Mouse (Mus musculus) liver, embryonic 13.5 days (tissue): Measurements from ENCODE around the gene Adgrg5. TPM values are rescaled to one million over a fixed set of nuclear protein-coding genes. Genes with fewer than 3 reads are reported as not detected.
A peak's percentile ranks its signal among the peaks of the same experiment; 100 is the strongest.

Source experiments
- ATAC-seq: fragments of 200-750 bp; cut with Nextera tagmentation; 2 replicates; pipeline ENCODE4 v1.8.0; 2017; ENCODE audit warnings: low read depth, mild to moderate bottlenecking, moderate number of reproducible peaks, moderate library complexity
- DNase-seq: peaks from one replicate; pipeline ENCODE4 v3.0.0; 2022
- H3K27ac ChIP-seq: fragments of 300-500 bp; sonication (generic); 2 replicates; pipeline ENCODE4 v1.5.1; 2015; ENCODE audit warnings: moderate library complexity, mild to moderate bottlenecking, inconsistent platforms
- H3K27me3 ChIP-seq: fragments of 300-500 bp; sonication (generic); 2 replicates; pipeline ENCODE4 v1.6.1; 2015; ENCODE audit warnings: mild to moderate bottlenecking, inconsistent platforms
- H3K36me3 ChIP-seq: fragments of 300-500 bp; sonication (generic); 2 replicates; pipeline ENCODE4 v1.6.1; 2015; ENCODE audit warnings: mild to moderate bottlenecking, inconsistent platforms
- H3K4me1 ChIP-seq: fragments of 300-500 bp; sonication (generic); replicated peaks from 2 replicates; pipeline ENCODE4 v1.6.1; 2015; ENCODE audit warnings: inconsistent platforms
- H3K4me2 ChIP-seq: fragments of 300-500 bp; sonication (generic); 2 replicates; pipeline ENCODE4 v1.6.1; 2015; ENCODE audit warnings: inconsistent platforms, mild to moderate bottlenecking, moderate library complexity
- H3K4me3 ChIP-seq: fragments of 300-500 bp; sonication (generic); replicated peaks from 2 replicates; pipeline ENCODE4 v1.5.1; 2015; ENCODE audit warnings: mild to moderate bottlenecking, inconsistent platforms
- H3K9ac ChIP-seq: fragments of 300-500 bp; sonication (generic); 2 replicates; pipeline ENCODE4 v1.6.1; 2015; ENCODE audit warnings: mild to moderate bottlenecking, inconsistent platforms
- H3K9me3 ChIP-seq: fragments of 300-500 bp; sonication (generic); replicated peaks from 2 replicates; pipeline ENCODE4 v1.6.1; 2016; ENCODE audit warnings: inconsistent platforms
- WGBS: fragments of 180-500 bp; shearing (Covaris S2); methylation state at CpG from one replicate; pipeline ENCODE4 v1.1.7; 2015; ENCODE audit not compliant: insufficient replicate concordance; 5-methylcytosine and 5-hydroxymethylcytosine counted together
- polyA plus RNA-seq: library from polyadenylated mRNA; unstranded; fragments of >200 nt; fragmentation: Nextera tagmentation; extraction: Ambion mirVana; gene quantifications from 2 replicates; pipeline ENCODE4 v1.2.1, GENCODE M21; 2015

The Adgrg5 gene
- polyA plus RNA-seq, 1 experiment from 2014 or later = 0.43 TPM

DNA sequence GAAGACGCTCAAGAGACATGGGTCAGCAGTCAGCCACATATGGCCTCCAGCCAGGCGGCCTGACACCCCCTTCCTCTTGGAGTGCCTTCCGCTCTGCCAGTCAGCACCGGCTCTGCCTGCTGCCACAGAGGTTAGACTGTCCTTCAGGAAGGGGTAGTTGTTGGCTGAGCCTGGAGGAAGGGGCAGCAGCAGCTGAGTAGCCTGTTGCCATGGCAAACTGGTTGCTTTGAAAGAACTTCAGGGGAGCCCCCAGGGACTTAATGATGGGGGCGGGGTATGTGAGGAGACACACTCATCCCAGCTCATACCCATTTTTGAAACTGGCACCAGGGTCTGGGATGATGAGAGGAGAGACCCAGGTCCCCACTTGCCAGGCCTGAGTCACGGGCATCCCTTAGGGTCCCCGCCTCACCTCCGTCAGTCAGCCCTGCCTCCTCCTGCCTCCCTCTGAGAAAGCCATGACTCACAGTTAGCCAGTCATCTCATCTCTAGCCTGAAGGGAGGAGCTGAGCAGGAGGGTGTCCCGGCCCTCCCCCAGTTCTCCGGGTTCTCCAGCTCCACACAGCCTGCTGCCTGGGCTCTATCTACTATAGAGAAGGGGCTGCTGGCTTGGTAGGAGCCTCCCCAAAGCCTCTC lies 60.5 kb downstream of the Adgrg5 start:
- peak overlapping the region; percentile 95 for H3K9ac ChIP-seq
- H3K36me3 ChIP-seq = peaks cover 19% of the 10 kb centered on the region; the same call in 1 of the 2 replicates
- H3K27ac ChIP-seq = peak overlapping the region; percentile 98
- H3K4me3 ChIP-seq = peak overlapping the region; percentile 82
- peak overlapping the region; percentile 95 for H3K4me2 ChIP-seq
- 16% methylated on average over 10 of the region's 10 CpGs for WGBS
- DNase-seq (peak; percentile 85), ATAC-seq (peak; percentile 88)
- H3K27me3 ChIP-seq = no peaks in the 10 kb centered on the region
- H3K9me3 ChIP-seq = no peaks in the 10 kb centered on the region
- peaks cover 96% of the 10 kb centered on the region for H3K4me1 ChIP-seq

DNA sequence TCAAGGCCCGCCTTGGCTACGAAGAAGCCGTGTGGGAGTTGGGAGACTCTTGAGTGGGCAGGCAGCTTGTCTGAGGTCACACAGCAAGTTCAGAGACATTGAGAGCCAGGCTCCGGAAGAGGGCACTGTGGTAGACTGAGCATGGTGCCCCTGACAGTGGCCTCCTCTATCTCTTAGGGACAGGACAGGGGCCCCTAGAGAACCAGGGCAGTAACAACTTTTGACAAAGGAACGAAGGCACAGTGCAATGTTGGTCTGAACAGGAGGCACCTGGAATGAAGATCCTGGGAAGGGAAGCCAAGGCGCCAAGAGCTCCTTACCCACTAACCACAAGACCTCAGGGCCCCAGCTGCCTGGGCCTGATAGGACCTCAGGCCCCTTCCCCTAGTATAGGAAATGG lies 61.5 kb downstream of the Adgrg5 start:
- H3K4me2 ChIP-seq = peak overlapping the region; percentile 95
- H3K27me3 ChIP-seq = no peaks in the 10 kb centered on the region
- 15% methylated on average over 6 of the region's 6 CpGs for WGBS
- H3K4me3 ChIP-seq = peak overlapping the region; percentile 82
- peak overlapping the region; percentile 95 for H3K9ac ChIP-seq
- ATAC-seq = peak; percentile 79
- H3K27ac ChIP-seq = peak overlapping the region; percentile 98
- no peaks in the 10 kb centered on the region for H3K9me3 ChIP-seq
- peaks cover 96% of the 10 kb centered on the region for H3K4me1 ChIP-seq
- peak; percentile 63 for DNase-seq
- H3K36me3 ChIP-seq = peaks cover 29% of the 10 kb centered on the region

DNA sequence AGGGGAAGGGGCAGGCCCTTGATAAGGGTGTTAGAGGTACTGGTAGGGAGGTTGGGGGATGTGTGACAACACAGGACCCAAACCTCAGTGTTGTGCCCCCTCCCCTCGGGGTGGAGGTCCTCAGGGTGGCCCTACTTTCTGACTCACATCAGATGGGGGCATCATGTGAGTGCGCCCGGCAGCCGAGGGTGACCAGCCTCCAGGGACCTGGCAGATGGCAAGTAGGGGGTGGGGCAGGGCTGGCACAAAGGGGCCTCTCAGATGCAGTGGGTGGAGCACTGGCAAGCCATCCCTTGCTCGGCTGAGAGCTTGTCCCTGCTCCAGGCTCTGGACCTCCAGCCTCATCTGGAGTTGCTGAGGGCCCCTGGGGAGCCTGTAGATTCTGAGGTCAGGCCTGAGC lies 63.2 kb downstream of the Adgrg5 start:
- ATAC-seq (peak; percentile 16), DNase-seq (peak; percentile 57)
- Histone ChIP-seq H3K4me1 (peaks cover 96% of the 10 kb centered on the region), H3K4me3 (peak overlapping the region; percentile 82), H3K27me3 (no peaks in the 10 kb centered on the region), H3K9me3 (no peaks in the 10 kb centered on the region), H3K27ac (peak overlapping the region; percentile 98), H3K9ac (peak overlapping the region; percentile 95), H3K4me2 (peak overlapping the region; percentile 95), H3K36me3 (peaks cover 45% of the 10 kb centered on the region)
- WGBS = 2% methylated on average over 5 of the region's 5 CpGs

DNA sequence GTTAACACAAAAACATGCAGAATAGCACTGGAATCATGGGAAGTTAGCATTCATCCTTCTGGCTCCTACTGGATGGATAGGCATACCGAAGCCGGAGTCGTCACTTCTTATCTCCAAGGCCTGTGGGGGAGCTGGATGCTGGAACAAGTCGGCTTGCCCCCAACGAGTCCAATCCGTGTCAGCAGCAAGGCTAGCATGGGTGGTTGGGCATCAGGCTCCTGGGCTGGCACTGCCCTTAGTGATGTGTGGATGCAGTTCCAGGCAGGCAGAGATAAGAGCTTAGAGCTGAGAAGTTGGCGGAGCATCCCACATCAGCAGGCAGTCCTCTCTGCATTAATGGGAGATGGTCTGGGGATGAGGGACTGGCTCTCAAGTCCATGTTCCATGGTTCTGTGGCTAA lies 64.1 kb downstream of the Adgrg5 start:
- no peaks in the 10 kb centered on the region for H3K27me3 ChIP-seq
- no peak for DNase-seq
- H3K9me3 ChIP-seq = no peaks in the 10 kb centered on the region
- peak overlapping the region; percentile 95 for H3K9ac ChIP-seq
- 20% methylated on average over 7 of the region's 7 CpGs for WGBS
- H3K4me2 ChIP-seq = peak overlapping the region; percentile 95
- no peak for ATAC-seq
- peak overlapping the region; percentile 98 for H3K27ac ChIP-seq
- H3K36me3 ChIP-seq = peaks cover 52% of the 10 kb centered on the region
- H3K4me3 ChIP-seq = peak overlapping the region; percentile 82
- peaks cover 96% of the 10 kb centered on the region for H3K4me1 ChIP-seq

DNA sequence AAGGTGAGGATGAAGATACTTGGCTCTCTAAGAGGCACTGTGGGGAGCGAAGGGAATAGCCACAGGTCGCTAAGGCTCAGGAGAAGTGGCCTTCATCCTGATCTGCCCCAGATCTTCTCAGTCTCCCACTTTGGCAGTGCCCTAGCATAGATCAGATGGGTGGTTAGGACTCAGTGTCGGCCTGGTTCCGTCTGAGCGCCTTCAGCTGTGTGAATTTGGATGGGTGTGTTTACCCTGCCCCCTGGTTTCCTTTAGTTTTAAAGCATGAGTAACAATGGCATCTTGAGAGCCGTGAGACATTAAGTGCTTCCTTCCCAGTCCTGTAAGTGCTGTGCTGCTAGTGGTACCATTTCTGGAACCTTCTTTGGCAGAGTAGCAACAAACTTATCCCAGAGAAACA lies 65.1 kb downstream of the Adgrg5 start:
- H3K4me1 ChIP-seq = peaks cover 96% of the 10 kb centered on the region
- peak overlapping the region; percentile 95 for H3K4me2 ChIP-seq
- DNase-seq (no peak), ATAC-seq (no peak)
- peak overlapping the region; percentile 95; the same call in 1 of the 2 replicates for H3K9ac ChIP-seq
- H3K27me3 ChIP-seq = no peaks in the 10 kb centered on the region
- H3K4me3 ChIP-seq = peak overlapping the region; percentile 82
- 36% methylated on average over 6 of the region's 6 CpGs for whole genome bisulfite sequencing
- peaks cover 63% of the 10 kb centered on the region for H3K36me3 ChIP-seq
- H3K9me3 ChIP-seq = no peaks in the 10 kb centered on the region
- peak overlapping the region; percentile 98 for H3K27ac ChIP-seq

GRCm38 (mm10) chr8:94989711-94990110 lies 66.2 kb downstream of the Adgrg5 start:
- Histone ChIP-seq H3K36me3 (peaks cover 74% of the 10 kb centered on the region), H3K27ac (0 out of 2 replicates have a peak overlapping the region, but pooled peaks have one; percentile 98), H3K9ac (no peak overlapping the region), H3K27me3 (no peaks in the 10 kb centered on the region), H3K4me2 (peak overlapping the region; percentile 95), H3K4me1 (peaks cover 100% of the 10 kb centered on the region), H3K4me3 (no peak overlapping the region), H3K9me3 (no peaks in the 10 kb centered on the region)
- DNase-seq (no peak), ATAC-seq (no peak)
- 71% methylated on average over 4 of the region's 4 CpGs for WGBS

DNA sequence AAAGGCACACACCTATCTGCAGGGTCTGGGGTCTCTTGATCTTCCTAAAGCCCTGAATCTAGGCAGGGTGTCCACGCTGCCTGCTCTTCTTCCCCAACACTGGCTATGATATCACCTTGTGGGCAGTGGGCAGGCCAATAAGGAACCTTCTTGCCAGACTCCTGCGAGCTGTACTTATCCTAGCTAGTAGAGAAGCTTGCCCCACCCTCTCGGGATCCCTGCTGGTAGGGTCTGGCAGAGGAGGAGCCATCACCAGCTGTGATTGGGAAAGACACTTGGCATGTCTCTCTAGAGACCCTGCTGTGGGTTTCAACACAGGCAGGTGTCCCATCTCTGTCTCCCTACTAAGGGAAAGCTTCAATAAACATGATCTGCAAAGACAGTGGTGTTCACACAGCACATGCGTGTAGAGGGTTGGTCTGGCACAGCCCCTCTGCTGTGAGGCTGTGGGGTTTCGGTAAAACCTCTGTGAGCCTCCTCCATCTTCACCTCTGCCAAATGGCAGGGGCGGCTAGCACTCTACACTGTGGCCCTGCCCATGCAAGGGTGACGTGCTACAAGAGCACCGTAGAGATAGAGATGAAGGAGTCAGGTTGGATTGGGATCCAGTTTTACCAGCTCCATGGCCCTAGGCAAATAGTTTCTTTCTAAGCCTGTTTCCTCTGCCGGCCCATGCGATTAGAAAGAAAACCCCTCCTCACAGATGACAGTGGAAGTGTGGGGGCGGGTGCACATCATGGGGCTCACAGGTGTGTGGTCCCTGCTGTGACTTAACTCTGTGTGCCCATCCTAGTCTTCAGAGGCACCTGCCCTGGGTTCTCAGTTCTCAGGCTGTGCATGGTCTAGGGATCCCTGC lies 67.3 kb downstream of the Adgrg5 start:
- WGBS = 42% methylated on average over 11 of the region's 11 CpGs
- no peak overlapping the region for H3K4me3 ChIP-seq
- DNase-seq (no peak), ATAC-seq (0 out of 2 replicates have a peak, but pooled peaks have one; percentile 4)
- peak overlapping the region; percentile 54 for H3K27ac ChIP-seq
- H3K36me3 ChIP-seq = peaks cover 85% of the 10 kb centered on the region
- H3K4me2 ChIP-seq = peak overlapping the region; percentile 95
- H3K9me3 ChIP-seq = no peaks in the 10 kb centered on the region
- H3K4me1 ChIP-seq = peaks cover 99% of the 10 kb centered on the region
- H3K9ac ChIP-seq = peak overlapping the region; percentile 19; the same call in 1 of the 2 replicates
- H3K27me3 ChIP-seq = no peaks in the 10 kb centered on the region

GRCm38 (mm10) chr8:94991454-94991994 lies 68.0 kb downstream of the Adgrg5 start:
- H3K27ac ChIP-seq = peak overlapping the region; percentile 54
- H3K9ac ChIP-seq = peak overlapping the region; percentile 30
- peaks cover 99% of the 10 kb centered on the region for H3K4me1 ChIP-seq
- H3K4me2 ChIP-seq = peak overlapping the region; percentile 95
- peaks cover 91% of the 10 kb centered on the region for H3K36me3 ChIP-seq
- ATAC-seq (no peak; the same call in 1 of the 2 replicates), DNase-seq (no peak)
- H3K4me3 ChIP-seq = no peak overlapping the region
- 46% methylated on average over 9 of the region's 9 CpGs for WGBS
- H3K9me3 ChIP-seq = no peaks in the 10 kb centered on the region
- H3K27me3 ChIP-seq = no peaks in the 10 kb centered on the region

DNA sequence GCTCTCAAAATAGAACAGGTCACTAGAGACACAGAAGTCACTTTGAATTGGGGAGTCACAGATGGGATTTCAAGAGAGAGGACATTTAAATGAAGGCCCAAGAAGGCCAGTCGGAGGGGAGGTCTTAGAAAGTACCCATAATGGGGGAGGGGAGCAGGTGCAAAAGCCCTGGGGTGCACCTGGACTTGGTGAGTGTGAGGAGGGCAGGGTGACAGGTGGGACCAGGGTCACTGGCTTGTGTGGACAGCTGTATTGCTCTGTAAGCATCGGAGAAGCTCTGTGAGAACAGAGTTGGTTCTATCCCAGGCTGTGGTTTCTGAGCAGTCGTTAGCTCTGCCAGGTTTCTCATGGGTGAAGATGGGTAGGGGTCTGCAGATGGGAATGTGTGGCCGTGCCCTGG lies 68.5 kb downstream of the Adgrg5 start:
- Histone ChIP-seq H3K9me3 (no peaks in the 10 kb centered on the region), H3K27me3 (no peaks in the 10 kb centered on the region), H3K27ac (peak overlapping the region; percentile 54), H3K9ac (peak overlapping the region; percentile 30), H3K4me3 (no peak overlapping the region), H3K4me1 (peaks cover 99% of the 10 kb centered on the region), H3K36me3 (peaks cover 89% of the 10 kb centered on the region), H3K4me2 (peak overlapping the region; percentile 95; the same call in 1 of the 2 replicates)
- WGBS = 52% methylated on average over 4 of the region's 4 CpGs
- DNase-seq (no peak), ATAC-seq (no peak)

- no peak for ATAC-seq
- 61% methylated on average over 5 of the region's 5 CpGs for WGBS
- no peaks in the 10 kb centered on the region for H3K9me3 ChIP-seq
- H3K4me3 ChIP-seq = no peak overlapping the region
- H3K27ac ChIP-seq = peak overlapping the region; percentile 54; the same call in 1 of the 2 replicates
- H3K36me3 ChIP-seq = peaks cover 84% of the 10 kb centered on the region
- H3K27me3 ChIP-seq = no peaks in the 10 kb centered on the region
- no peak for DNase-seq
- H3K4me2 ChIP-seq = no peak overlapping the region
- peaks cover 99% of the 10 kb centered on the region for H3K4me1 ChIP-seq
- no peak overlapping the region for H3K9ac ChIP-seq
Measured at GRCm38 (mm10) chr8:94992534-94992933, 69.0 kb downstream of the Adgrg5 start.
